ENCODE assay signal across 11 mouse cellular contexts in the genomic region with DNA sequence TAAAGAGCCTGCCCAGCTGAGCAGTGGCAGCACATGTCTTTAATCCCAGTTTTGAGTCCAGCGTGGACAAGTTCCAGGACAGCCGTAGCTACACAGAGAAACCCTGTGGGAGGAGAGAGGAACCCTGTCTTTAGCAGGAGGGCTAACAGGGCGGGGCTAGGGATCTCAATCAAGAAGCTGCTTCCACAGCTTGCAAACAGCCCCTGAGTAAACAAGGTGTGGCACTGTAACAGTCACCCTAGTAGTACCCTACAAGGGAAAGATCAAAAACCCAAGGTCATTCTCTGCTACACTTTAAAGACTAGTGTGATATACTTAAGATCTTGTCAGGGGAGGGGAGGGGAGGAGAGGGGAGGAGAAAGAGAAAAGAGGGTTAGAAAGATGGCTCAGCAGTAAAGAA. TPM values are rescaled to one million over a fixed set of nuclear protein-coding genes. Genes with fewer than 3 reads are reported as not detected.
DNase-seq lines count a peak whose midpoint lies in the region; ATAC-seq and TF ChIP-seq lines count a peak whose summit lies in the region.
"Had no signal": no experiment of that assay in that cellular context is flagged by ENCODE, and none has a peak within 500 bp of the region (broad histone marks: within the 10 kb centered on the region; RNA-seq: fewer than 3 reads in every experiment).

No protein-coding gene starts in this region.

- no peak for TF ChIP-seq EP300 in liver, embryonic 14.5 days (IDR thresholded peaks at IDR 0.05; ENCODE audit: low read depth)

- no peak overlapping the region for H3K4me2 ChIP-seq in midbrain, embryonic 11.5 days
- H3K4me2 ChIP-seq in midbrain, embryonic 13.5 days (replicated peaks), result no peak overlapping the region
- H3K4me2 ChIP-seq in liver, embryonic 14.5 days (ENCODE audit: low read depth), result peak overlapping the region; percentile 64
- H3K4me2 ChIP-seq in midbrain, embryonic 16.5 days (ENCODE audit: low read length), result no peak overlapping the region
- H3K4me2 ChIP-seq: embryonic facial prominence, embryonic 13.5 days; heart, embryonic 13.5 days; limb, embryonic 12.5 days had no signal

- no peaks in the 10 kb centered on the region for H3K36me3 ChIP-seq in midbrain, embryonic 11.5 days (ENCODE audit: control insufficient read depth, insufficient read depth, low read length)
- H3K36me3 ChIP-seq in midbrain, embryonic 13.5 days, result no peaks in the 10 kb centered on the region
- no peaks in the 10 kb centered on the region; the same call in 1 of the 2 replicates for H3K36me3 ChIP-seq in liver, embryonic 14.5 days (replicated peaks; ENCODE audit: control insufficient read depth, insufficient read depth, low read depth)
- H3K36me3 ChIP-seq in forebrain, embryonic 10.5 days (replicated peaks), result no peaks in the 10 kb centered on the region; the same call in 1 of the 2 replicates
- H3K36me3 ChIP-seq in midbrain, embryonic 16.5 days (ENCODE audit: control insufficient read depth, insufficient read depth, low read length), result no peaks in the 10 kb centered on the region
- H3K36me3 ChIP-seq: embryonic facial prominence, embryonic 13.5 days; heart, embryonic 13.5 days; limb, embryonic 12.5 days had no signal

- ATAC-seq in midbrain, embryonic 11.5 days (ENCODE audit: low FRiP score), result no peak
- no peak for ATAC-seq in midbrain, embryonic 13.5 days
- peak; percentile 81 for ATAC-seq in liver, embryonic 14.5 days (ENCODE audit: insufficient read depth)
- ATAC-seq in midbrain, embryonic 16.5 days, result no peak

- TF ChIP-seq POLR2A in bone marrow macrophage, adult 2 months (IDR thresholded peaks at IDR 0.05; ENCODE audit: borderline replicate concordance, low read depth, low read length), result no peak

- peak; percentile 66 for DNase-seq in midbrain, embryonic 11.5 days (ENCODE audit: low spot score, missing footprints)
- peak in 2 of 3 experiments; percentile 63 to 66 for DNase-seq in liver, embryonic 14.5 days (ENCODE audit: low read depth in 3 of 3, low spot score in 3 of 3)
- peak; percentile 53 for DNase-seq in thymus, postnatal 14 days
- DNase-seq in forebrain, embryonic 10.5 days (ENCODE audit: extremely low spot score, low spot score), result no peak
- DNase-seq in Muller cell, postnatal 12 days (ENCODE audit: inconsistent ontology term), result no peak

- no peak overlapping the region for H3K9ac ChIP-seq in midbrain, embryonic 11.5 days (ENCODE audit: low read length)
- H3K9ac ChIP-seq in midbrain, embryonic 13.5 days (replicated peaks), result no peak overlapping the region
- peak overlapping the region; percentile 48 for H3K9ac ChIP-seq in liver, embryonic 14.5 days (replicated peaks)
- H3K9ac ChIP-seq in midbrain, embryonic 16.5 days (ENCODE audit: low read depth, low read length), result no peak overlapping the region
- H3K9ac ChIP-seq: embryonic facial prominence, embryonic 13.5 days; heart, embryonic 13.5 days; limb, embryonic 12.5 days had no signal

- WGBS in midbrain, embryonic 11.5 days, result 85% methylated on average over 3 of the region's 3 CpGs
- WGBS in midbrain, embryonic 13.5 days, result 69% methylated on average over 3 of the region's 3 CpGs
- 6% methylated on average over 3 of the region's 3 CpGs for WGBS in liver, embryonic 14.5 days (ENCODE audit: insufficient replicate concordance)
- 81% methylated on average over 3 of the region's 3 CpGs for WGBS in forebrain, embryonic 10.5 days
- 61% methylated on average over 3 of the region's 3 CpGs for WGBS in midbrain, embryonic 16.5 days

- H3K4me3 ChIP-seq in midbrain, embryonic 11.5 days (ENCODE audit: low read depth, low read length), result no peak overlapping the region
- H3K4me3 ChIP-seq in midbrain, embryonic 13.5 days (replicated peaks), result no peak overlapping the region
- no peak overlapping the region for H3K4me3 ChIP-seq in bone marrow macrophage, adult 2 months (ENCODE audit: insufficient read depth, low read length)
- H3K4me3 ChIP-seq in liver, embryonic 14.5 days (ENCODE audit: insufficient read depth in 1 of 2, low read depth in 2 of 2, low read length in 2 of 2), result peak overlapping the region in 1 of 2 experiments; percentile 14; a peak in 2 of 4 replicates
- H3K4me3 ChIP-seq in forebrain, embryonic 10.5 days, result no peak overlapping the region
- no peak overlapping the region for H3K4me3 ChIP-seq in midbrain, embryonic 16.5 days (ENCODE audit: low read depth, low read length)
- H3K4me3 ChIP-seq: embryonic facial prominence, embryonic 13.5 days; heart, embryonic 13.5 days; limb, embryonic 12.5 days had no signal

- H3K27ac ChIP-seq in midbrain, embryonic 11.5 days (ENCODE audit: low read depth, low read length), result no peak overlapping the region
- no peak overlapping the region for H3K27ac ChIP-seq in midbrain, embryonic 13.5 days
- peak overlapping the region; percentile 50 for H3K27ac ChIP-seq in bone marrow macrophage, adult 2 months (ENCODE audit: insufficient read depth, low read depth, low read length)
- peak overlapping the region; percentile 94 for H3K27ac ChIP-seq in liver, embryonic 14.5 days
- H3K27ac ChIP-seq in forebrain, embryonic 10.5 days, result no peak overlapping the region
- H3K27ac ChIP-seq in midbrain, embryonic 16.5 days (ENCODE audit: low read length), result no peak overlapping the region
- H3K27ac ChIP-seq: embryonic facial prominence, embryonic 13.5 days; heart, embryonic 13.5 days; limb, embryonic 12.5 days had no signal

- peaks cover 32% of the 10 kb centered on the region for H3K4me1 ChIP-seq in midbrain, embryonic 11.5 days (ENCODE audit: control insufficient read depth, insufficient read depth, low read length)
- H3K4me1 ChIP-seq in midbrain, embryonic 13.5 days (replicated peaks), result peaks cover 66% of the 10 kb centered on the region
- peaks cover 59% of the 10 kb centered on the region for H3K4me1 ChIP-seq in bone marrow macrophage, adult 2 months (ENCODE audit: control insufficient read depth, insufficient read depth, low read length)
- H3K4me1 ChIP-seq in liver, embryonic 14.5 days (replicated peaks; ENCODE audit: control insufficient read depth in 2 of 2, insufficient read depth in 2 of 2, low read length in 1 of 2), result peaks cover 63 to 64% of the 10 kb centered on the region in 2 experiments
- peaks cover 63% of the 10 kb centered on the region for H3K4me1 ChIP-seq in forebrain, embryonic 10.5 days
- H3K4me1 ChIP-seq in midbrain, embryonic 16.5 days (ENCODE audit: control insufficient read depth, insufficient read depth, low read length), result peaks cover 25% of the 10 kb centered on the region

- H3K27me3 ChIP-seq in midbrain, embryonic 11.5 days (ENCODE audit: control insufficient read depth, insufficient read depth, low read length), result no peaks in the 10 kb centered on the region
- H3K27me3 ChIP-seq in midbrain, embryonic 13.5 days, result no peaks in the 10 kb centered on the region
- H3K27me3 ChIP-seq in liver, embryonic 14.5 days (ENCODE audit: control insufficient read depth, insufficient read depth, low read length), result no peaks in the 10 kb centered on the region
- H3K27me3 ChIP-seq in forebrain, embryonic 10.5 days (ENCODE audit: poor library complexity, severe bottlenecking), result no peaks in the 10 kb centered on the region
- H3K27me3 ChIP-seq in midbrain, embryonic 16.5 days (ENCODE audit: control insufficient read depth, insufficient read depth, low read depth, low read length), result no peaks in the 10 kb centered on the region
- H3K27me3 ChIP-seq: embryonic facial prominence, embryonic 13.5 days; heart, embryonic 13.5 days; limb, embryonic 12.5 days had no signal

- TF ChIP-seq CTCF in bone marrow macrophage, adult 2 months (IDR thresholded peaks at IDR 0.05; ENCODE audit: low read depth, low read length), result no peak
- no peak for TF ChIP-seq CTCF in liver, embryonic 14.5 days (IDR thresholded peaks at IDR 0.05; ENCODE audit: low read depth)

- no peaks in the 10 kb centered on the region for H3K9me3 ChIP-seq in midbrain, embryonic 11.5 days (ENCODE audit: control insufficient read depth, low read length)
- no peaks in the 10 kb centered on the region for H3K9me3 ChIP-seq in midbrain, embryonic 13.5 days
- no peaks in the 10 kb centered on the region for H3K9me3 ChIP-seq in liver, embryonic 14.5 days (ENCODE audit: control insufficient read depth, low read length)
- H3K9me3 ChIP-seq in forebrain, embryonic 10.5 days, result no peaks in the 10 kb centered on the region
- H3K9me3 ChIP-seq in midbrain, embryonic 16.5 days (replicated peaks; ENCODE audit: control insufficient read depth, low read length, poor library complexity, severe bottlenecking), result no peaks in the 10 kb centered on the region
- H3K9me3 ChIP-seq: embryonic facial prominence, embryonic 13.5 days; heart, embryonic 13.5 days; limb, embryonic 12.5 days had no signal

RNA-seq across cellular contexts. Expression of gene Ankrd11, which starts 5.1 kb away (rescaled TPM):
- 61.9 and 72.0 TPM in 2 replicates for polyA plus RNA-seq in midbrain, embryonic 11.5 days (2014; fragmentation: Nextera tagmentation; extraction: Ambion mirVana)
- 32.3 and 34.4 TPM in 2 replicates for polyA plus RNA-seq in midbrain, embryonic 13.5 days (2015; fragmentation: Nextera tagmentation; extraction: Ambion mirVana)
- polyA plus RNA-seq in bone marrow macrophage, adult 2 months (2012; ENCODE audit: insufficient read depth, insufficient read length, missing spikeins), result 76.2 and 79.2 TPM in 2 replicates
- 9.9 and 12.4 TPM in 2 replicates for polyA plus RNA-seq in liver, embryonic 14.5 days (2012; rRNA removed)
- 10.8 and 18.5 TPM in 2 replicates for polyA plus RNA-seq in liver, embryonic 14.5 days (2014; fragmentation: Nextera tagmentation; extraction: Ambion mirVana)
- polyA plus RNA-seq in forebrain, embryonic 10.5 days (2016; fragmentation: Nextera tagmentation; extraction: Ambion mirVana), result 33.4 and 33.8 TPM in 2 replicates
- 23.2 and 25.8 TPM in 2 replicates for polyA plus RNA-seq in midbrain, embryonic 16.5 days (2015; fragmentation: Nextera tagmentation; extraction: Ambion mirVana)

RNA-seq across cellular contexts. Expression of gene Spg7, which starts 25.8 kb away (rescaled TPM):
- polyA plus RNA-seq in midbrain, embryonic 11.5 days (2014; fragmentation: Nextera tagmentation; extraction: Ambion mirVana), result 35.9 TPM in 2 replicates
- 52.0 and 52.2 TPM in 2 replicates for polyA plus RNA-seq in midbrain, embryonic 13.5 days (2015; fragmentation: Nextera tagmentation; extraction: Ambion mirVana)
- polyA plus RNA-seq in bone marrow macrophage, adult 2 months (2012; ENCODE audit: insufficient read depth, insufficient read length, missing spikeins), result 58.3 and 65.1 TPM in 2 replicates
- polyA plus RNA-seq in liver, embryonic 14.5 days (2012; rRNA removed), result 19.0 and 26.0 TPM in 2 replicates
- 19.5 and 21.0 TPM in 2 replicates for polyA plus RNA-seq in liver, embryonic 14.5 days (2014; fragmentation: Nextera tagmentation; extraction: Ambion mirVana)
- 53.9 and 56.8 TPM in 2 replicates for polyA plus RNA-seq in forebrain, embryonic 10.5 days (2016; fragmentation: Nextera tagmentation; extraction: Ambion mirVana)
- 47.4 and 48.2 TPM in 2 replicates for polyA plus RNA-seq in midbrain, embryonic 16.5 days (2015; fragmentation: Nextera tagmentation; extraction: Ambion mirVana)

Comparison
In these comparisons a context has a peak if more than half of its experiments do, and no peak if none do; other contexts are left out.
1. DNase-seq: peak in midbrain, embryonic 11.5 days (single experiment), liver, embryonic 14.5 days (2 of 3) and thymus, postnatal 14 days (single experiment); none in forebrain, embryonic 10.5 days (single experiment) and Muller cell, postnatal 12 days (single experiment).
2. H3K27ac ChIP-seq: peak in bone marrow macrophage, adult 2 months (single experiment) and liver, embryonic 14.5 days (single experiment); none in midbrain, embryonic 11.5 days (single experiment), midbrain, embryonic 13.5 days (single experiment), forebrain, embryonic 10.5 days (single experiment) and midbrain, embryonic 16.5 days (single experiment).